Mouse (Mus musculus): ENCODE data around the gene Gzma. TPM values are rescaled to one million over a fixed set of nuclear protein-coding genes. Genes with fewer than 3 reads are reported as not detected.

Gzma gene
- polyA plus RNA-seq (2014; fragmentation: Illumina TruSeq; extraction: RNeasy Lipid Tissue Mini Kit (QIAGEN cat#74804); ENCODE audit: low read depth, low replicate concordance): 3.8 TPM

DNA sequence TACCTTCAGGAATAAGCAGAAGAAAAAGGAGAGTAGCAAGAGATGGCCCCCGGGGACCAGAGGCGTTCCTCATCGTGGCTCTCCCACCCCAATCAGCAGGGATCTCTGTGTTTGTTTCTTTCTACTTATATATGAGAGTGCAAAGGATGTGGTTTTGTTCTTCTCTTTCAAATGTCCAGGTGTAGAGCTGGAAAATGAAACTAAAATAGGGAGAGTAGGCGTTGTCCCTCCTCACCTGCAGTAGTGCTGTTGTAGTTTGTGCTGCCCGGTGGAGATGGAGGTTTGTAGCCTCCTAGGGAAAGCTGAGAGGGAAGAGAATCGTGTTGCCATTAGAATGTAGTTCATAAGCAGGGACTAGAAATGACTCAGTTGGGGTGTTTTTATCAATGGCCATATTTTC is at the start of gene Gzma:
Gene Gzma, minus strand, starts transcription at position 103 of the 400 bp plus-strand sequence.

GRCm38 (mm10) chr13:113046211-113046883 is 54.4 kb downstream of the Gzma start, which contains the start of gene Gpx8:
Gpx8 (minus strand) TSS chr13:113046410.

Other genes starting within 250 kb of the Gzma start
- gene Mtrex, start 173.6 kb downstream of the Gzma start, polyA plus RNA-seq (2014; fragmentation: Illumina TruSeq; extraction: RNeasy Lipid Tissue Mini Kit (QIAGEN cat#74804); ENCODE audit: low read depth, low replicate concordance): 27.4 TPM
- 9.5 TPM for gene Dhx29, start 173.5 kb downstream of the Gzma start, polyA plus RNA-seq (2014; fragmentation: Illumina TruSeq; extraction: RNeasy Lipid Tissue Mini Kit (QIAGEN cat#74804); ENCODE audit: low read depth, low replicate concordance)
- not detected for gene Ccno, start 113.2 kb downstream of the Gzma start, polyA plus RNA-seq (2014; fragmentation: Illumina TruSeq; extraction: RNeasy Lipid Tissue Mini Kit (QIAGEN cat#74804); ENCODE audit: low read depth, low replicate concordance)
- gene Mcidas, start 107.1 kb downstream of the Gzma start, polyA plus RNA-seq (2014; fragmentation: Illumina TruSeq; extraction: RNeasy Lipid Tissue Mini Kit (QIAGEN cat#74804); ENCODE audit: low read depth, low replicate concordance): not detected
- not detected for gene Cdc20b, start 65.9 kb downstream of the Gzma start, polyA plus RNA-seq (2014; fragmentation: Illumina TruSeq; extraction: RNeasy Lipid Tissue Mini Kit (QIAGEN cat#74804); ENCODE audit: low read depth, low replicate concordance)
- 4.2 TPM for gene Gpx8, start 54.6 kb downstream of the Gzma start, polyA plus RNA-seq (2014; fragmentation: Illumina TruSeq; extraction: RNeasy Lipid Tissue Mini Kit (QIAGEN cat#74804); ENCODE audit: low read depth, low replicate concordance)
- 0.48 TPM for gene Esm1, start 108.7 kb upstream of the Gzma start, polyA plus RNA-seq (2014; fragmentation: Illumina TruSeq; extraction: RNeasy Lipid Tissue Mini Kit (QIAGEN cat#74804); ENCODE audit: low read depth, low replicate concordance)
- gene Gzmk, start 124.9 kb upstream of the Gzma start, polyA plus RNA-seq (2014; fragmentation: Illumina TruSeq; extraction: RNeasy Lipid Tissue Mini Kit (QIAGEN cat#74804); ENCODE audit: low read depth, low replicate concordance): not detected
- gene BC067074, start 192.2 kb upstream of the Gzma start, polyA plus RNA-seq (2014; fragmentation: Illumina TruSeq; extraction: RNeasy Lipid Tissue Mini Kit (QIAGEN cat#74804); ENCODE audit: low read depth, low replicate concordance): not detected

All from liver, adult 10 weeks (tissue).